Mouse (Mus musculus): ENCODE data around the gene Il25. TPM values are rescaled to one million over a fixed set of nuclear protein-coding genes. Genes with fewer than 3 reads are reported as not detected.
"Not testable (repeated sequence)": the region's sequence is repeated elsewhere in the genome, so short reads cannot be mapped to it uniquely, and the experiment has no call there.

Gene Il25
- polyA plus RNA-seq, 1 experiment from 2014 or later: not detected

DNA sequence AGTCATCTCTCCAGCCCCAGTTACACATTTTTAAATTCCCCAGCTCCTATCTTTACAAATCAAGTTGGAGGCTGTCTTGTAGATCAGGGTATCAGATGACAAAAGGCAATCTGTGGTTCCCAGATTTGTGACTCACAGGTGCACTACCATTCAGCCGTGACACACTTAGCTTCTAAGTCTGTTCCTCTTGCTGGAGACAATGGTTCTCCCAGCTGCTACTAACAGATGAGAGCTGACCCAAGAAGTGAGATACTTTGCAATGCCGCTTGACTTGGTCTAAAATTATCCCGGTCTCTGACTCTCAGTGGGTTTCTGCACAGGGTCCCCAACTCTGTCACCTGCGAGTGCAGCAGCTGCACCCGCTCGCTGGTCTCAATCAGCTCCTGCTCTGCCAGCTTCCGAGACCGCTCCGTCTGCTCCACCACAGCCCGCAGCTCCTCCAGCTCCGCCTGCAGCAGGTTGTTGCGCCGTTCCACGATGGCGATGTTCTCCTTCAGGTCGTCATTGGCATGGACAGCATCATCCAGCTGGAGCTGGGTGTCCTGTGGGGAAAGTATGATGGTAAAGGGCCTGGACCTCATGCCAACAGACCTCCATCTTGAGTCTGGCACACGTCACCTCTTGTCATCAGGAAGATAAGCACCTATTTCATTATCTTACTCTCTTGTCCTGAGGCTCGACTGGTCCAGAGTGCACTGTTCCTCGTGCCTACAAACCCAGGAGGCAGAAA lies 13.6 kb downstream of the Il25 start:
- Histone ChIP-seq H3K9ac (no peak overlapping the region), H3K27ac (no peak overlapping the region), H3K4me3 (replicated peaks) (no peak overlapping the region), H3K9me3 (no peaks in the 10 kb centered on the region), H3K4me2 (no peak overlapping the region), H3K4me1 (no peaks in the 10 kb centered on the region), H3K27me3 (no peaks in the 10 kb centered on the region), H3K36me3 (replicated peaks) (no peaks in the 10 kb centered on the region)
- WGBS: 88% methylated on average over 19 of the region's 19 CpGs
- no peak for ATAC-seq (ENCODE audit: low FRiP score)

DNA sequence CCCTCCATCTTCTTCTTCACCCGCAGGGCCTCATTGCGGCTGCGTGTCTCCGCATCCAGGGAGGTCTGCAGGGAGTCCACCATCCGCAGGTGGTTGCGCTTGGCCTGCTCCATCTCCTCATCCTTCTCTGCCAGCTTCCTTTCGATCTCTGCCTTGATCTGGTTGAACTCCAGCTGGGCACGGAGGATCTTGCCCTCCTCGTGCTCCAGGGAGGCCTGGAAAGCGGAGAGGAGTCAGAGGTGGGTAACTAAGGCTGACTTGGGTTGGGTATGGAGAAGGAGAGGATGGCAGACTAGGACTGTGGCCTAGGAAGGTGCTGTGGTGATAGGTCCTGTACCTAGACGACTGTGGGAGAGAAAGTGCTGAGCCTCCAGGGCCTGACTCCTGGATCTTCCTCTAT lies 14.5 kb downstream of the Il25 start:
- not testable (repeated sequence) for ATAC-seq (ENCODE audit: low FRiP score); H3K4me3 ChIP-seq (replicated peaks); H3K27me3 ChIP-seq; H3K27ac ChIP-seq; H3K36me3 ChIP-seq (replicated peaks); H3K9me3 ChIP-seq; H3K4me2 ChIP-seq; H3K9ac ChIP-seq; H3K4me1 ChIP-seq
- WGBS: 87% methylated on average over 11 of the region's 11 CpGs

DNA sequence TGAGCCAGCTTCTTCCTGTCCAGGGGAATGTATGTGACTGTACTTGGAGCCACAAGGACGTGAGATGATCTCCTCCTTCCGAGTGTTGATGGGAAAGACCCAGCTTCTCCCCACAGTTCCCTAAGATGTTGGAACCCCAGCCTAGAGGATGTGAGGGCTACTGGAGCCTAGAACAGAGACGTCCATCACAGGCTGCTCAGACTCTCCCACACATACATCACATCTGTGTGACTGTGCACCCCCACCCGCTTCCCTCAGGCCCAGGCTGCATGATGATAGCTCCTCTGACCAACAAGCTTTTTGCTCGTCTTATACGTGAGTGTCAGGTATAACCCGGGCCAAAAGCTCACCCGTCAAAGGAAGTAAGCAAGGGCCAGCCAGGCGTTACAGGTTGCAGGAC lies 16.3 kb downstream of the Il25 start:
- Histone ChIP-seq H3K9me3 (no peaks in the 10 kb centered on the region), H3K4me3 (replicated peaks) (no peak overlapping the region), H3K27ac (no peak overlapping the region), H3K36me3 (replicated peaks) (no peaks in the 10 kb centered on the region), H3K4me1 (no peaks in the 10 kb centered on the region), H3K4me2 (no peak overlapping the region), H3K9ac (no peak overlapping the region), H3K27me3 (no peaks in the 10 kb centered on the region)
- 89% methylated on average over 9 of the region's 9 CpGs for WGBS
- ATAC-seq (ENCODE audit: low FRiP score): no peak

DNA sequence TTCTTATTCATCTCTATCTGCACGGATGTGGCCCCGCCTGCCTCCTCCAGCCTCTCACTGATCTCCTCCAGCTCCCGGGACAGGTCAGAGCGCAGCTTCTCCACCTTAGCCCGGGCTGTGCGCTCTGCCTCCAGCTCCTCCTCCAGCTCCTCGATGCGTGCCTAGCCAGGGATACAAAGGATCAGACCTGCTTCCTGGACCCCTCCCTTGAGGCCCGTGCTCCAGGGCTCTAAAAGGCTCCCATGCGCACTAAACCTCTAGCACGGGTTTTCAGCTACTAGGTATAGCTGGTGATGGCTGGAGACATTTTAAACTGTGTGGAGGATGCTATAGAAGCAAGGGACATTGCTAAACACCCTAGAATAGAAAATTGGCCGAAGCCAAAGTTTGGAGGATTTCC lies 18.0 kb downstream of the Il25 start:
- Histone ChIP-seq H3K9ac (no peak overlapping the region), H3K4me3 (replicated peaks) (no peak overlapping the region), H3K36me3 (replicated peaks) (no peaks in the 10 kb centered on the region), H3K27me3 (no peaks in the 10 kb centered on the region), H3K4me1 (no peaks in the 10 kb centered on the region), H3K4me2 (no peak overlapping the region), H3K27ac (no peak overlapping the region), H3K9me3 (no peaks in the 10 kb centered on the region)
- 67% methylated on average over 12 of the region's 12 CpGs for WGBS
- ATAC-seq (ENCODE audit: low FRiP score): no peak

GRCm38 (mm10) chr14:54951587-54951986 lies 19.1 kb downstream of the Il25 start:
- Histone ChIP-seq H3K36me3 (replicated peaks) (no peaks in the 10 kb centered on the region), H3K4me1 (no peaks in the 10 kb centered on the region), H3K9ac (no peak overlapping the region), H3K4me3 (replicated peaks) (no peak overlapping the region), H3K27me3 (no peaks in the 10 kb centered on the region), H3K27ac (no peak overlapping the region), H3K4me2 (no peak overlapping the region), H3K9me3 (no peaks in the 10 kb centered on the region)
- ATAC-seq (ENCODE audit: low FRiP score): no peak
- WGBS: 88% methylated on average over 6 of the region's 6 CpGs

- Histone ChIP-seq H3K36me3 (replicated peaks) (no peaks in the 10 kb centered on the region), H3K9ac (no peak overlapping the region), H3K27me3 (no peaks in the 10 kb centered on the region), H3K4me3 (replicated peaks) (no peak overlapping the region), H3K4me2 (no peak overlapping the region), H3K9me3 (no peaks in the 10 kb centered on the region), H3K4me1 (no peaks in the 10 kb centered on the region), H3K27ac (no peak overlapping the region)
- ATAC-seq (ENCODE audit: low FRiP score): no peak
- 94% methylated on average over 8 of the region's 8 CpGs for WGBS
Measured at GRCm38 (mm10) chr14:54953664-54954206, 21.2 kb downstream of the Il25 start.

DNA sequence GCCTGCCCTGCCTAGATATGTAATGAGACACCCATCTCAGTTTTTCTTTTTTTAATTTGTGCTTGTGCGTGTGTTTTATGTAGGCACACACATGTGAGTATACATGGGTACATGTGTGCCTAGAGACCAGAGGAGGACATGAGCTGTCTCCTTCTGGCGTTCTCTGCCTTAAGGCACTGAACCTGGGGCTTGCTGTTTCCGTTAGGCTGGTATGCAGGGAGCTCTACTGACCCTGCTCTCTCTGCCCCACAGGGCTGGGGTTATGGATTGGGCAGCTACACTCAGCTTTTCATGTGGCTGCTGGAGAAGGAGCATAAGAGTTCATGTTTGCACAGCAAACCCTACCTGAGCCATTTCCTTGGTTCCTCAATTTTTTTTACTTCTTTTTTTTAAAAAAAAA lies 22.0 kb downstream of the Il25 start:
- H3K27ac ChIP-seq: no peak overlapping the region
- H3K4me1 ChIP-seq: no peaks in the 10 kb centered on the region
- H3K9ac ChIP-seq: no peak overlapping the region
- no peak overlapping the region for H3K4me2 ChIP-seq
- ATAC-seq (ENCODE audit: low FRiP score): no peak
- WGBS: 84% methylated on average over 3 of the region's 3 CpGs
- no peaks in the 10 kb centered on the region for H3K27me3 ChIP-seq
- no peak overlapping the region for H3K4me3 ChIP-seq (replicated peaks)
- no peaks in the 10 kb centered on the region for H3K36me3 ChIP-seq (replicated peaks)
- no peaks in the 10 kb centered on the region for H3K9me3 ChIP-seq

- ATAC-seq (ENCODE audit: low FRiP score): no peak
- 90% methylated on average over 3 of the region's 3 CpGs for WGBS
- no peaks in the 10 kb centered on the region for H3K4me1 ChIP-seq
- H3K9me3 ChIP-seq: no peaks in the 10 kb centered on the region
- H3K4me3 ChIP-seq (replicated peaks): no peak overlapping the region
- H3K27ac ChIP-seq: no peak overlapping the region
- no peak overlapping the region for H3K9ac ChIP-seq
- no peaks in the 10 kb centered on the region for H3K36me3 ChIP-seq (replicated peaks)
- no peak overlapping the region for H3K4me2 ChIP-seq
- no peaks in the 10 kb centered on the region for H3K27me3 ChIP-seq
Measured at GRCm38 (mm10) chr14:54955481-54955880, 23.0 kb downstream of the Il25 start.

GRCm38 (mm10) chr14:54956533-54956932 lies 24.0 kb downstream of the Il25 start:
- peaks cover 5% of the 10 kb centered on the region; the same call in 1 of the 2 replicates for H3K4me1 ChIP-seq
- WGBS: 88% methylated on average over 9 of the region's 9 CpGs
- no peaks in the 10 kb centered on the region for H3K9me3 ChIP-seq
- no peak overlapping the region for H3K9ac ChIP-seq
- H3K27ac ChIP-seq: no peak overlapping the region
- no peak overlapping the region for H3K4me3 ChIP-seq (replicated peaks)
- no peaks in the 10 kb centered on the region for H3K36me3 ChIP-seq (replicated peaks)
- peaks cover 4% of the 10 kb centered on the region; the same call in 1 of the 2 replicates for H3K27me3 ChIP-seq
- H3K4me2 ChIP-seq: no peak overlapping the region
- ATAC-seq (ENCODE audit: low FRiP score): no peak

DNA sequence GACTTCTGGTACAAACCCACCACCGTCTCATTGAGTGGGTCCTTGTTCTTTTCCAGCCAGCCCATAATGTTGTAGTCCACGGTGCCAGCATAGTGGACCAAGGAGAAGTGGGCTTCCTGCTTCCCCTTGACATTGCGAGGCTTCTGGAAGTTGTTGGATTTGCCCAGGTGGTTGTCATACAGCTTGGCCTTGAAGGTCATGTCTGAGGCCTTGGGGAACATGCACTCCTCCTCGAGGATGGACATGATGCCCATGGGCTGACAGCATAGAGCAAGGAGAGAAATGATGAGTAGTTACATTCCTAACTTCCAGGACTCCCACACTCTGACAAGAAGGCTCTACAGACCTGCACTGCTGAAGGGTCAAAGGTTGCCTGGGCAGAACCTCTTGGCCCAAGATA lies 26.0 kb downstream of the Il25 start:
- H3K4me2 ChIP-seq: no peak overlapping the region
- ATAC-seq (ENCODE audit: low FRiP score): no peak
- 86% methylated on average over 4 of the region's 4 CpGs for WGBS
- no peaks in the 10 kb centered on the region for H3K36me3 ChIP-seq (replicated peaks)
- peaks cover 5% of the 10 kb centered on the region; the same call in 1 of the 2 replicates for H3K4me1 ChIP-seq
- no peak overlapping the region for H3K9ac ChIP-seq
- no peaks in the 10 kb centered on the region for H3K9me3 ChIP-seq
- no peak overlapping the region for H3K4me3 ChIP-seq (replicated peaks)
- no peak overlapping the region for H3K27ac ChIP-seq
- H3K27me3 ChIP-seq: peaks cover 5% of the 10 kb centered on the region; the same call in 1 of the 2 replicates

- H3K9me3 ChIP-seq: no peaks in the 10 kb centered on the region
Measured at GRCm38 (mm10) chr14:54959197-54959596, 26.7 kb downstream of the Il25 start.

DNA sequence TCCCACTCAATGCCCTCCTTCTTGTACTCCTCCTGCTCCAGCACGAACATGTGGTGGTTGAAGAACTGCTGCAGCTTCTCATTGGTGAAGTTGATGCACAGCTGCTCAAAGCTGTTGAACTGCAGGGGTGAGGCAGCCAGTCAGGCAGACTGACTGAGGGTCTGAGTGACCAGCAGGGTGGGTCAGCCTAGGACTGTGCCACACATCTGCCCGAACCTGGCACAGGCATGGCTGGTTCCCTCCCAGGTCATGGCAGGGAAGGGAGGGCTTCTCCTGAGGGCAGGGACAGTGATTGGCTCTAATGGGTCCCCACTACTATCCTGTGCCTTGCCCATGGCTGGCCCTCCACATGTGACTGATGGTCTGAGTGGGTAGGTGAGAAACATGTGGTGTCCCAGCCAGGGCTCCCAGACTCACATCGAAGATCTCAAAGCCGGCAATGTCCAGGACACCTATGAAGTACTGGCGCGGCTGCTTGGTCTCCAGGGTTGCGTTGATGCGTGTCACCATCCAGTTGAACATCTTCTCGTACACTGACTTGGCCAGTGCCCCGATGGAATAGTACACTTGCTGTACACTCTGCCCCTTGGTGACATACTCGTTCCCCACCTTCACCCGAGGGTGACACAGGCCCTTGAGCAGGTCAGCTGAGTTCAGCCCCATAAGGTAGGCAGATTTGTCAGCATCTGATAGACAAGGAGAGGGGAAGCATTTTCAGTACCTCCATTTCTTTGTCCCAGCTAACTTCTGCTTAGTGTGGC lies 27.5 kb downstream of the Il25 start:
- 96% methylated on average over 12 of the region's 12 CpGs for WGBS
- H3K4me3 ChIP-seq (replicated peaks); H3K27ac ChIP-seq; H3K9ac ChIP-seq; H3K9me3 ChIP-seq; H3K4me1 ChIP-seq; H3K36me3 ChIP-seq (replicated peaks); H3K4me2 ChIP-seq; ATAC-seq (ENCODE audit: low FRiP score); H3K27me3 ChIP-seq: not testable (repeated sequence)

More at GRCm38 (mm10) chr14:54959197-54959596, 26.7 kb downstream of the Il25 start:
- no peaks in the 10 kb centered on the region for H3K36me3 ChIP-seq (replicated peaks)
- WGBS: 93% methylated on average over 3 of the region's 3 CpGs
- H3K4me2 ChIP-seq: no peak overlapping the region
- no peak for ATAC-seq (ENCODE audit: low FRiP score)
- H3K27ac ChIP-seq: no peak overlapping the region
- no peak overlapping the region for H3K4me3 ChIP-seq (replicated peaks)
- H3K4me1 ChIP-seq: peaks cover 5% of the 10 kb centered on the region; the same call in 1 of the 2 replicates
- H3K9ac ChIP-seq: no peak overlapping the region
- peaks cover 5% of the 10 kb centered on the region; the same call in 1 of the 2 replicates for H3K27me3 ChIP-seq
